Mouse (Mus musculus) kidney, embryonic 14.5 days (tissue): Measurements from ENCODE around the gene Celf1. TPM values are rescaled to one million over a fixed set of nuclear protein-coding genes. Genes with fewer than 3 reads are reported as not detected.

Experiments used
- ATAC-seq: fragments of 200-750 bp; cut with Nextera tagmentation; 2 replicates; pipeline ENCODE4 v1.8.0; 2017; ENCODE audit warnings: moderate number of reproducible peaks, mild to moderate bottlenecking, moderate TSS enrichment, moderate library complexity; ENCODE audit not compliant: low FRiP score, low TSS enrichment
- H3K27ac ChIP-seq: fragments of 300-500 bp; sonication (generic); 2 replicates; pipeline ENCODE4 v1.5.1; 2014; ENCODE audit warnings: low read depth, mild to moderate bottlenecking, low read length, moderate library complexity, mixed read lengths
- H3K27me3 ChIP-seq: fragments of 300-500 bp; sonication (generic); 2 replicates; pipeline ENCODE4 v1.6.1; 2014; ENCODE audit warnings: mild to moderate bottlenecking, low read length; ENCODE audit not compliant: control insufficient read depth, insufficient read depth
- H3K36me3 ChIP-seq: fragments of 300-500 bp; sonication (generic); 2 replicates; pipeline ENCODE4 v1.6.1; 2014; ENCODE audit warnings: low read length, mixed read lengths; ENCODE audit not compliant: control insufficient read depth, insufficient read depth
- H3K4me1 ChIP-seq: fragments of 300-500 bp; sonication (generic); 2 replicates; pipeline ENCODE4 v1.6.1; 2014; ENCODE audit warnings: low read length, mixed read lengths; ENCODE audit not compliant: control insufficient read depth, insufficient read depth
- H3K4me2 ChIP-seq: fragments of 300-500 bp; sonication (generic); replicated peaks from 2 replicates; pipeline ENCODE4 v1.6.1; 2014; ENCODE audit warnings: low read depth, mild to moderate bottlenecking, low read length
- H3K4me3 ChIP-seq: fragments of 300-500 bp; sonication (generic); 2 replicates; pipeline ENCODE4 v1.5.1; 2014; ENCODE audit warnings: mild to moderate bottlenecking, low read length
- H3K9ac ChIP-seq: fragments of 300-500 bp; sonication (generic); 2 replicates; pipeline ENCODE4 v1.6.1; 2014; ENCODE audit warnings: low read depth, mild to moderate bottlenecking, low read length, moderate library complexity
- H3K9me3 ChIP-seq: fragments of 300-500 bp; sonication (generic); 2 replicates; pipeline ENCODE4 v1.6.1; 2016; ENCODE audit warnings: low read length; ENCODE audit not compliant: control insufficient read depth
- WGBS: fragments of 180-500 bp; shearing (Covaris S2); extraction: QIAGEN DNeasy Blood & Tissue Kit; methylation state at CpG from one replicate; pipeline ENCODE4 v1.1.7; 2014; 5-methylcytosine and 5-hydroxymethylcytosine counted together
- polyA plus RNA-seq: library from polyadenylated mRNA; unstranded; fragments of >200 nt; fragmentation: Nextera tagmentation; extraction: Ambion mirVana; gene quantifications from 2 replicates; pipeline ENCODE4 v1.2.1, GENCODE M21; 2014

Celf1 gene
- polyA plus RNA-seq, 1 experiment from 2014 or later: 77.6 TPM

DNA sequence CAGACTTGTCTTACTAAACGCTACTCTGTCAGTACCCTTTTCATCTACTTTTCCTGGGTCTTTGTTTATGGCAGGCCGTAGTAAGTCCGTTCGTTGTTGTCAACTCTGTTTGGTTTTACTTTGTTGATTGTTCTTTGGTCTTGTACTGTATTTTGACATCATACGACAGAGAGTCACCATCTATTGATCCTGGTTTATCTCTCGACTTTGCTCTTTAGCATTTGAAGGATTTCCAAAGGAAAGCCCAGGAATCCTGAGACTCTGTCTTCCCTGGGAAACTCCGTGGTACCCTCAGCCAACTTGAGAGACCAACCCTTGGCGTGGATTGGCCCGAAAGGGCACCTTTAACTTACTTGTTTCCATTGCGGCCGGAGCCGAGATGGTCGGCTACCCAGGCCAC is 11.6 kb upstream of the Celf1 start:
- Histone ChIP-seq H3K4me1 (no peaks in the 10 kb centered on the region), H3K27ac (no peak overlapping the region), H3K36me3 (no peaks in the 10 kb centered on the region), H3K4me2 (no peak overlapping the region), H3K9me3 (no peaks in the 10 kb centered on the region), H3K4me3 (no peak overlapping the region), H3K9ac (no peak overlapping the region), H3K27me3 (no peaks in the 10 kb centered on the region)
- no peak for ATAC-seq
- WGBS: 90% methylated on average over 13 of the region's 13 CpGs

- Histone ChIP-seq H3K4me2 (no peak overlapping the region), H3K4me1 (no peaks in the 10 kb centered on the region), H3K27ac (no peak overlapping the region), H3K9me3 (no peaks in the 10 kb centered on the region), H3K27me3 (no peaks in the 10 kb centered on the region), H3K36me3 (no peaks in the 10 kb centered on the region), H3K9ac (no peak overlapping the region), H3K4me3 (no peak overlapping the region)
- ATAC-seq: no peak
- 38% methylated on average over 8 of the region's 8 CpGs for WGBS
Observed at GRCm38 (mm10) chr2:90931829-90932228, 8.4 kb upstream of the Celf1 start.

GRCm38 (mm10) chr2:90932273-90932672 is 7.9 kb upstream of the Celf1 start:
- WGBS: 57% methylated on average over 2 of the region's 2 CpGs
- no peaks in the 10 kb centered on the region for H3K36me3 ChIP-seq
- no peak for ATAC-seq
- no peaks in the 10 kb centered on the region for H3K4me1 ChIP-seq
- no peak overlapping the region for H3K27ac ChIP-seq
- H3K27me3 ChIP-seq: no peaks in the 10 kb centered on the region
- no peak overlapping the region for H3K9ac ChIP-seq
- H3K4me3 ChIP-seq: no peak overlapping the region
- no peaks in the 10 kb centered on the region for H3K9me3 ChIP-seq
- H3K4me2 ChIP-seq: no peak overlapping the region

DNA sequence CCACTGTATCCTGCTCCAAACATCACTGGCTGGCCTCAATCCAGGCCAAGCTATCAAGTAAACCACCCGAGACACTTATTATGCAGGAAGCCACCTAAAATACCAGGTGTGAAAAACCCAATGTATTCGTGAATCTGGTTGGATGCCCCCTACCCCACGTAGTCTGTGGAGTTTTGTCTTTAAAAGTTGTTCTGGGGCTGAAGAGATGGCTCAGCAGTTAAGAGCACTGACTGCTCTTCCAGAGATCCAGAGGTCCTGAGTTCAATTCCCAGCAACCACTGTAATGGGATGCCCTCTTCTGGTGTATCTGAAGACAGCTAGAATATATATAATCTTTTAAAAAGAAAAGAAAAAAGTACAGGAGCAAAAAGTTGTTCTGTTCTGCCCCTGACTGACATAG is 1.8 kb upstream of the Celf1 start:
- 72% methylated on average over 3 of the region's 3 CpGs for WGBS
- no peak for ATAC-seq

DNA sequence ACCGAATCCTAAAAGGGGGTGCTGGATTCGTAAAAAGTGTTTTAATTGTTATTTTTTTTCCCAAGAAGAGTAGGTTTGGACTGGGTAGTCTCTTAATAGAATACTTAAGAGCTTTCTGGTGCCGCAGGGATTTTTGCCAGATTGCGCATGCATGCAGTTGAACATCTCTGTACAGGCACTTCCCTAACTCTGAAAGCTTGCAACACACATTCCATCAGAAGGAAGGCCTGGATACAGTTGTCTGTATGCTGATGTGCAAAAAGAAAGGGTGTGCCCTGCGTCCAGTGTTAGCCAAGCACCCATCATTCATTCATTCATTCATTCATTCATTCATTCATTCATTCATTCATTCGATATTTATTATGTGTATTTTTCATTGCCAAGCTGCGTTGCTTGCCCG is 432 bp upstream of the Celf1 start:
- WGBS: 48% methylated on average over 8 of the region's 8 CpGs
- no peaks in the 10 kb centered on the region for H3K36me3 ChIP-seq
- peak overlapping the region; percentile 92 for H3K4me3 ChIP-seq
- H3K4me2 ChIP-seq: peak overlapping the region; percentile 61
- peak; percentile 56 for ATAC-seq
- H3K27ac ChIP-seq: peak overlapping the region; percentile 95; the same call in 1 of the 2 replicates
- no peaks in the 10 kb centered on the region for H3K9me3 ChIP-seq
- peak overlapping the region; percentile 93 for H3K9ac ChIP-seq
- H3K27me3 ChIP-seq: no peaks in the 10 kb centered on the region
- H3K4me1 ChIP-seq: peaks cover 15% of the 10 kb centered on the region

More for the DNA sequence above, 1.8 kb upstream of the Celf1 start:
- Histone ChIP-seq H3K4me3 (no peak overlapping the region), H3K36me3 (no peaks in the 10 kb centered on the region), H3K4me1 (peaks cover 15% of the 10 kb centered on the region), H3K4me2 (no peak overlapping the region), H3K9me3 (no peaks in the 10 kb centered on the region), H3K27me3 (no peaks in the 10 kb centered on the region), H3K9ac (no peak overlapping the region), H3K27ac (no peak overlapping the region)

DNA sequence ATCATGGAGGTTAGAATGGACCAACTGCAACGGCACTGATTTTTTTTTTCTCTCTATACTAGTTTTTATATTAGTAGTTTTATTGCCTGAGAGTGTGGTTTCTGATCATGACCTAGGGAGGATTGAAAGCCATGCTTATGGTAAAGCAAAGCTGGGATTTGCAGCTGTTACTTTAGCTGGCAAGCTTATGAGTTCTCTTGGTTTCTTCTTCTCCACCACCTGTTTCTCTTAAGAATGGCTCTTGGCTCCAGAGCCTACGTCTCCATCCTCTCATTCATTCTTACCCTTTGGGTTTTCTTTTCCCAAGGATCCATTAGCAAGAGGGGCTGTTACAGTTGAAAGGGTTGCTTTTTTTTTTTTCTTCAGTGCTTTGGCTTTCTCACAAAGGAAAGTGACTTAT is 1.6 kb downstream of the Celf1 start:
- Histone ChIP-seq H3K4me2 (peak overlapping the region; percentile 61), H3K27me3 (no peaks in the 10 kb centered on the region), H3K4me1 (peaks cover 15% of the 10 kb centered on the region), H3K4me3 (peak overlapping the region; percentile 92), H3K9ac (peak overlapping the region; percentile 93), H3K27ac (no peak overlapping the region), H3K36me3 (no peaks in the 10 kb centered on the region), H3K9me3 (no peaks in the 10 kb centered on the region)
- no peak for ATAC-seq
- 45% methylated on average over 2 of the region's 2 CpGs for WGBS

DNA sequence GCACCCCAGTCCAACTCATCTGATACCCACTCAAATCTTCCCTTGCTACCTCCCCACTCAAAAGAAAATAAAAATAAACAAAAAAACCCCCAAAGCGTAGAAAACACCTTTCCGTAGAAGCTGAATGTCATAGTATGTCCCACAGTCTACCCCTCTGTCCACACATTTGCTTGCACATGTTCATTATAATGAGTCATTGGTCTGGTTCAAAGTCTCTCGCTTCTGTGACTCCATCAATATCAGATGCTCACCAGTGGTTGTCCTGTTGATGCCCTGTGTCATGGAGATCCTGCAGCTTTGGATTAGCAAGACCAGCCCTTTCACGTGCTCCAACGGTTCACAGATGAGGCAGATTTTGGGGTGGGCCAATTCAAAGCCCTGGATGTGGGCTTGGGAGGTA is 10.0 kb downstream of the Celf1 start:
- no peaks in the 10 kb centered on the region for H3K27me3 ChIP-seq
- H3K4me3 ChIP-seq: no peak overlapping the region
- H3K9me3 ChIP-seq: no peaks in the 10 kb centered on the region
- 0 out of 2 replicates have a peak, but pooled peaks cover 7% of the 10 kb centered on the region for H3K4me1 ChIP-seq
- 83% methylated on average over 5 of the region's 5 CpGs for WGBS
- peak; percentile 35; the same call in 1 of the 2 replicates for ATAC-seq
- no peak overlapping the region for H3K9ac ChIP-seq
- H3K36me3 ChIP-seq: peaks cover 6% of the 10 kb centered on the region; the same call in 1 of the 2 replicates
- no peak overlapping the region for H3K27ac ChIP-seq
- no peak overlapping the region for H3K4me2 ChIP-seq

DNA sequence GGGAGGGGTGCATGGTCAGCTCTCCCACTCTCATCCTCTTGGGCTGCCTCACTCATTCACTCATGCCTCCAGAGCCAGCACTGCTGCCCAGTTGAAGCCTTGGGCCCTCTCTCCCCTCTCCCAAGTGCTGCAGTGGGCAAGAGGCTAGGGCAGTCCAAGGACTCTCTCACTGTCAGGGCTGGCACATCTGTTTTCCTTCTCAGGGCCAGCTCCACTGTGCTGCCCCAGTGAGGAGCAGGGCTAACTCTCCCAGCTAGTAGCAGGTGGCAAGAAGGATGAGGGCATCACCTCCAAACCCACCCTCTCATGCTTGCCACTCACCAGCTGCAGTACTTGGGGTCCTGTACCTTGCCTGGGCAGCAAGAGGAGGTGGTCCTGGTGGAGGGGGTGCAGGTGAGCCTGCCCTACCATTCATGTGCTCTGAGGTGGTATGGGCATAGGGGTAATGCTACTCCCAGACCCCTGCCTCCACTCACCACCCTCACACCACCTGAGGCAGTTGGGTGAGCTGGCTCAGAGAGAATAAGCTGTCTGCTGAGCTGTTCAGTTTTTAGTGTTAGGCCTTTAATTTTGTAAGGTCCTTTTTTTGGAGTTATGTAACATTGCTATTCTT is 10.5 kb downstream of the Celf1 start:
- ATAC-seq: peak; percentile 52; the same call in 1 of the 2 replicates

GRCm38 (mm10) chr2:90953461-90953860 is 13.3 kb downstream of the Celf1 start:
- Histone ChIP-seq H3K9ac (no peak overlapping the region), H3K36me3 (peaks cover 4% of the 10 kb centered on the region; the same call in 1 of the 2 replicates), H3K4me2 (no peak overlapping the region), H3K27ac (no peak overlapping the region), H3K4me3 (no peak overlapping the region), H3K4me1 (0 out of 2 replicates have a peak, but pooled peaks cover 7% of the 10 kb centered on the region), H3K27me3 (no peaks in the 10 kb centered on the region), H3K9me3 (no peaks in the 10 kb centered on the region)
- 18% methylated on average over 3 of the region's 3 CpGs for WGBS
- no peak for ATAC-seq

More for the DNA sequence above, 10.5 kb downstream of the Celf1 start:
- Histone ChIP-seq H3K27me3 (no peaks in the 10 kb centered on the region), H3K4me3 (no peak overlapping the region), H3K9ac (no peak overlapping the region), H3K4me2 (no peak overlapping the region), H3K36me3 (peaks cover 6% of the 10 kb centered on the region; the same call in 1 of the 2 replicates), H3K9me3 (no peaks in the 10 kb centered on the region), H3K27ac (no peak overlapping the region), H3K4me1 (0 out of 2 replicates have a peak, but pooled peaks cover 7% of the 10 kb centered on the region)
